Mouse (Mus musculus) olfactory bulb, adult 2 months (tissue): ENCODE data around the gene Gss. TPM values are rescaled to one million over a fixed set of nuclear protein-coding genes. Genes with fewer than 3 reads are reported as not detected.
A peak's percentile ranks its signal among the peaks of the same experiment; 100 is the strongest.

Source experiments
- H3K27ac ChIP-seq: fragments of 200-500 bp; 2 replicates; pipeline ENCODE4 v1.5.1; 2012; ENCODE audit warnings: low read depth, low read length; ENCODE audit not compliant: insufficient read depth
- H3K4me1 ChIP-seq: fragments of 200-500 bp; 2 replicates; pipeline ENCODE4 v1.6.1; 2012; ENCODE audit warnings: low read length; ENCODE audit not compliant: control insufficient read depth, insufficient read depth
- H3K4me3 ChIP-seq: fragments of 200-500 bp; 2 replicates; pipeline ENCODE4 v1.5.1; 2012; ENCODE audit warnings: mild to moderate bottlenecking, low read depth, low read length, moderate library complexity; ENCODE audit not compliant: insufficient read depth
- CTCF ChIP-seq: fragments of 200-500 bp; IDR thresholded peaks from 2 replicates; pipeline ENCODE4 v1.5.1; 2012; ENCODE audit warnings: low read depth, mild to moderate bottlenecking, low read length, moderate library complexity; ENCODE audit not compliant: insufficient read depth
- POLR2A ChIP-seq: fragments of 200-500 bp; IDR thresholded peaks from 2 replicates; pipeline ENCODE4 v1.6.1; 2012; ENCODE audit warnings: mild to moderate bottlenecking, low read depth, low read length, moderate library complexity; ENCODE audit not compliant: insufficient read depth
- WGBS: fragments of 180-500 bp; shearing (Covaris S2); methylation state at CpG from one replicate; pipeline ENCODE4 v1.1.7; 2018; 5-methylcytosine and 5-hydroxymethylcytosine counted together
- polyA plus RNA-seq: library from polyadenylated mRNA; stranded (reverse); fragments of >200 nt; gene quantifications from 2 replicates; pipeline ENCODE4 v1.2.4, GENCODE M21; 2012; ENCODE audit warnings: low replicate concordance; ENCODE audit not compliant: missing spikeins, insufficient read depth, insufficient read length

Gene Gss
- polyA plus RNA-seq: not detected in 2 replicates

GRCm38 (mm10) chr2:155592137-155592853 is at the start of gene Gss:
Gss (minus strand) TSS chr2:155592810.
- no peak for TF ChIP-seq CTCF
- peak; percentile 56 for TF ChIP-seq POLR2A
- H3K27ac ChIP-seq: peak within 1 kb of the TSS; percentile 68
- peak within 1 kb of the TSS; percentile 63 for H3K4me3 ChIP-seq
- whole genome bisulfite sequencing: under 1% methylated on average over 53 of the region's 53 CpGs
- 0 out of 2 replicates have a peak, but pooled peaks cover 2% of the 10 kb centered on the region for H3K4me1 ChIP-seq

DNA sequence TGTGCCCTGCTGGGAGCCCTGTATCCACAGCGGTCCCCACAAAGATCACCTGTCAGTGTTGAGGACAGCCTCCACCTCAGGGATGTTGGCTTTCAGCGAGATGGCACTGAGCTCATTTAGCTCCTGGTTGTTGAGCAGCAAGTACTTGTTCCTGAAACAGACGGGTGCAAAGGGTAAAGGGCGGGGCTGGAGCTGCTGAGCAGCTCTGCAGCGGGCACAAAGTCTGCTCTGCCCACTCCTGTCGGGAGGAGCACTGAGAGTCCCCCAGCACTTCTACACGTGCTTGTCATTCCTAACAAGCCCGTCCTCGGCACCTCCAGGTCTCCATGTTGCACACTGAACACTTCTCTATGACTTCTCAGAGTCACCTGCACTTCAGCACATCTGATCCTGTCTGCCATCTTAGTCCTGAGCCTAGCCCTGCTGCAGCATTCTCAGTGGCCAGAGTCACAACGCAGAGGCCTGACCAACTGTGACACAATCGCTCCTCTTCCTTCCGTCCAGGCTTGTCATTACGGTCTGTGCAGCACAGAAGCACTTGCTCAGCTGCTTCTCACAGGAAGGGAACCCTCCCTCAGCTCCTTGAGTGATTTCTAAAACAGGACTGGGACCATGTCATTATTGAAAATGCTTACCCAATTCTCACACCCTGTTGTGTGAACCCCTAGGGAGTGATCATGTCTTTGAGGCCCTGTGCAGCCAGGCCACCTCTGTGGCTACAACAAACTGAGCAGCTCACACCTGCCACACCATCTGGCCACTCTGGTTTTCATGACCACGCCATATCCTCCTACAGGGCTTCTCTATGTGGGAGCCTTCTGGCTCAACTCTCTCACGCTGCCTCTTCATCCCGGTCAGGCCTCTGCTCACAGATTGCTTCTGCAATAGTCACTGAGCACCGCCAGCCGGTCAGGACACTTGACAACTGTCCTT is 49.2 kb upstream of the Gss start:
- TF ChIP-seq POLR2A (no peak), CTCF (no peak)
- H3K4me3 ChIP-seq: no peak overlapping the region
- no peak overlapping the region for H3K27ac ChIP-seq
- 76% methylated on average over 18 of the region's 18 CpGs for WGBS
- H3K4me1 ChIP-seq: peaks cover 6% of the 10 kb centered on the region

DNA sequence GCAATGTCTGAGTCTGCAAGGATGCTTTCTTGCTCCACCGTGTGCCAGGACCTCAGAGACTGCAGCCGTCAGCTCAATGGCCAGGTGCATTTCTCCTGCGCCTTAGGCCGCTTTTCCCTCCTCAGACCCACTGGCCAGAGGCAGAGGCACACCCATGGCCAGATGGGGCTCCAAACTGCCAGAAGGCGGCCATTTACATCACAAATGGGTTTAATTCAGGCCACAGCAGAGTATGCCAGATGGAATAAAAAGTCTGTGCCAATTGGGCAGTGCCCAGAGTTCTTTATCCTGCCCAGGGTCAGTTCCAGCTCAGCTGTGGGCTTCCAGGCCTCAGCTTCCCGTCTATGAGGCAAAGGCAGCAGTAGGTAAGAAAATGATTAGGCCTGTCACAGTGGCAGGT is 48.0 kb upstream of the Gss start:
- Histone ChIP-seq H3K27ac (0 out of 2 replicates have a peak overlapping the region, but pooled peaks have one; percentile 12), H3K4me3 (no peak overlapping the region), H3K4me1 (peaks cover 6% of the 10 kb centered on the region)
- WGBS: 45% methylated on average over 6 of the region's 6 CpGs
- TF ChIP-seq CTCF: no peak

DNA sequence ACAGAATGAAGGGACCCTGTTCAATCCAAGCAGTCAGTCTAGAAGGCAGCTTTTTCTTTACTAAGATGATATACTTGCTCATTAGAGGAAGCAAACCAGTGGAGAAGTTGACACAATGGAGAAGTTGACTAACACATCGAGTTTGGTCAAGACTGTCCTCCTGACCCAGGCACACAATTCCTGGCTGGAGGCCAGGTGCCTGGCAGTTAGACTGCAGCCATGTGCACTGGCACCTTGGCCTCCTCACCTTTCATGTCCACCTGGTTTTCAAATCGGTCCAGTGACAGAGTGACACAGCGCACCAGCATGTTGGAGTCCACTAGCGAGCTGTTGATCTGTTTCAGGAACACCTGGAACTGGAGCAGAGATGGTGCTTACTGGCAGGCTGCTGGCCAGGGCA is 44.8 kb upstream of the Gss start:
- H3K4me3 ChIP-seq: no peak overlapping the region
- H3K27ac ChIP-seq: no peak overlapping the region
- peaks cover 6% of the 10 kb centered on the region for H3K4me1 ChIP-seq
- 87% methylated on average over 4 of the region's 4 CpGs for WGBS
- TF ChIP-seq CTCF: no peak
- TF ChIP-seq POLR2A: no peak

GRCm38 (mm10) chr2:155636881-155637280 is 44.3 kb upstream of the Gss start:
- Histone ChIP-seq H3K4me1 (peaks cover 3% of the 10 kb centered on the region), H3K4me3 (no peak overlapping the region), H3K27ac (no peak overlapping the region)
- no peak for TF ChIP-seq CTCF
- TF ChIP-seq POLR2A: no peak

DNA sequence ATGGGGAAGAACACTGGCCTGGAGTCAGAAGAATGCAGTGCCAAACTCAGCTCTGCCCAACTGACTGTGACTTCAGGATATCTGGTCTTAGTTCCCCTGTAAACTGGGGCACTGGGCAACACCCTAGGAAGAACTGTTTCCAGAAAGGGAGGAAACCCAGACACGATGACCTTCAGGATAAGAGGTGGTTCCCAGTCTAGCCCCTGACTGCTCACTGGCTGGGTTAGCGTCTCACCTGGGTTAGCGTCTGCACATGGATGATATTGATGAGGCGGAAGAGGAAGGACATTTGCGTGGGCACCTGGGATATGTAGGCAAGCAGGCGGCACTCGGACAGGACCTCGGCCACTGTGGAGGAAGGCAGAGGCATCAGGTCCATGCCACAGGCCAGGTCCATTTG is 43.4 kb upstream of the Gss start:
- WGBS: 94% methylated on average over 8 of the region's 8 CpGs
- H3K4me1 ChIP-seq: peaks cover 5% of the 10 kb centered on the region; the same call in 1 of the 2 replicates
- H3K27ac ChIP-seq: no peak overlapping the region
- TF ChIP-seq POLR2A (no peak), CTCF (no peak)
- H3K4me3 ChIP-seq: no peak overlapping the region

GRCm38 (mm10) chr2:155634562-155634961 is 42.0 kb upstream of the Gss start:
- Histone ChIP-seq H3K4me3 (no peak overlapping the region), H3K4me1 (peaks cover 13% of the 10 kb centered on the region), H3K27ac (no peak overlapping the region)
- 91% methylated on average over 8 of the region's 8 CpGs for WGBS
- no peak for TF ChIP-seq CTCF
- no peak for TF ChIP-seq POLR2A

GRCm38 (mm10) chr2:155633731-155634130 is 41.1 kb upstream of the Gss start:
- no peak overlapping the region for H3K27ac ChIP-seq
- 89% methylated on average over 9 of the region's 9 CpGs for WGBS
- H3K4me1 ChIP-seq: peaks cover 21% of the 10 kb centered on the region
- TF ChIP-seq POLR2A (no peak), CTCF (no peak)
- H3K4me3 ChIP-seq: no peak overlapping the region

GRCm38 (mm10) chr2:155633121-155633520 is 40.5 kb upstream of the Gss start:
- TF ChIP-seq CTCF: no peak
- TF ChIP-seq POLR2A: no peak
- Histone ChIP-seq H3K27ac (no peak overlapping the region), H3K4me1 (peaks cover 26% of the 10 kb centered on the region), H3K4me3 (no peak overlapping the region)
- WGBS: 77% methylated on average over 19 of the region's 19 CpGs
